Mouse (Mus musculus): ENCODE measurements around the gene Sez6. TPM values are rescaled to one million over a fixed set of nuclear protein-coding genes. Genes with fewer than 3 reads are reported as not detected.
A peak's percentile ranks its signal among the peaks of the same experiment; 100 is the strongest.

Sez6 gene
- polyA plus RNA-seq, 1 experiment from 2014 or later = 1.2 TPM

DNA sequence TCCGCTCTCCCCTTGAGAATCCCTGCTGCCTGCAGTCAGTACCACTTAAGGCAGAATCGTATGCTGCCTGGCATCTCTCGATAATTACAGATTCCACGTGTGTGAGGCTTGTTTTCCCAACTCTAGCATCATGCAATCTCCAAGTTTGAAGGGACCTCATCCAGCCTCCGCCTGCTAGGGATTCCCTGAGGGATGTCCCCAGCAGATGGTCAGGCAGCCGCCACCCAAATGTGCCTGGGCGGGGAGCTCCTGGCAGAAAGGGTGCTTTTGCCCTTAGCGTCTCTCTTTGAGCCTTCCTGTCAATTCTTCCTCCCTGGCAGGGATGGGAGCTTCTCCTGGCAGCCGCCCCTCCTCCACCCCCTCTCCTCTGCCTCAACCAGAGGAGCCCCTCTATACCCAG lies 29.6 kb downstream of the Sez6 start:
- Histone ChIP-seq H3K4me1 (replicated peaks) (no peaks in the 10 kb centered on the region), H3K4me2 (replicated peaks) (no peak overlapping the region), H3K9me3 (no peaks in the 10 kb centered on the region), H3K27me3 (replicated peaks) (no peaks in the 10 kb centered on the region; the same call in none of the 2 replicates), H3K36me3 (no peaks in the 10 kb centered on the region), H3K27ac (no peak overlapping the region), H3K9ac (no peak overlapping the region), H3K4me3 (replicated peaks) (no peak overlapping the region)
- no peak for ATAC-seq
- WGBS = 58% methylated on average over 9 of the region's 9 CpGs

DNA sequence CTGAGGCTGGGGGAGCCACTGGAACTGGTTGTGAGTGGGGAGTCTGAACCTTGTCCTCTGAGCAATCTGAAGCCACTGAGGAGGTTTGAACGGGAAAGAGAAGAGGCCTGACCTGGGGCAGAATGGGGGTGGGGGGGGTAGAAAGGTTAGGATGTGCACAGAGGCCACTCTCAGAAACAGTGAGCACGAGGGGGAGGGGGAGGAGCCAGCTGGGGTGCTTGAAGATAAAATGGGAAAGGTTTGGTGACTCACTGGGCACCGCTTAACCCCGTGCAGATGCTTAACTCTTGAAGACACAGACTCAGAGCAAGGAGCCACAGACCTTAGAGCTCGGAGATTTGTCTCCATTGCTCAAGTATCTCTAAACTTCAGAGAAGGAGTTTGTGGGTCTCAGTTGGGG lies 30.3 kb downstream of the Sez6 start:
- H3K36me3 ChIP-seq = no peaks in the 10 kb centered on the region
- no peak overlapping the region for H3K27ac ChIP-seq
- H3K4me2 ChIP-seq (replicated peaks) = no peak overlapping the region
- peak; percentile 40; the same call in 1 of the 2 replicates for ATAC-seq
- H3K4me3 ChIP-seq (replicated peaks) = no peak overlapping the region
- no peaks in the 10 kb centered on the region; the same call in 1 of the 2 replicates for H3K27me3 ChIP-seq (replicated peaks)
- no peak overlapping the region for H3K9ac ChIP-seq
- WGBS = 28% methylated on average over 5 of the region's 5 CpGs
- H3K4me1 ChIP-seq (replicated peaks) = no peaks in the 10 kb centered on the region
- H3K9me3 ChIP-seq = no peaks in the 10 kb centered on the region

GRCm38 (mm10) chr11:77962946-77963345 lies 32.3 kb downstream of the Sez6 start:
- no peaks in the 10 kb centered on the region for H3K4me1 ChIP-seq (replicated peaks)
- H3K4me2 ChIP-seq (replicated peaks) = no peak overlapping the region
- no peak overlapping the region for H3K9ac ChIP-seq
- no peaks in the 10 kb centered on the region for H3K36me3 ChIP-seq
- H3K27ac ChIP-seq = no peak overlapping the region
- no peaks in the 10 kb centered on the region; the same call in 1 of the 2 replicates for H3K27me3 ChIP-seq (replicated peaks)
- 87% methylated on average over 10 of the region's 10 CpGs for WGBS
- H3K9me3 ChIP-seq = no peaks in the 10 kb centered on the region
- no peak overlapping the region for H3K4me3 ChIP-seq (replicated peaks)
- no peak for ATAC-seq

DNA sequence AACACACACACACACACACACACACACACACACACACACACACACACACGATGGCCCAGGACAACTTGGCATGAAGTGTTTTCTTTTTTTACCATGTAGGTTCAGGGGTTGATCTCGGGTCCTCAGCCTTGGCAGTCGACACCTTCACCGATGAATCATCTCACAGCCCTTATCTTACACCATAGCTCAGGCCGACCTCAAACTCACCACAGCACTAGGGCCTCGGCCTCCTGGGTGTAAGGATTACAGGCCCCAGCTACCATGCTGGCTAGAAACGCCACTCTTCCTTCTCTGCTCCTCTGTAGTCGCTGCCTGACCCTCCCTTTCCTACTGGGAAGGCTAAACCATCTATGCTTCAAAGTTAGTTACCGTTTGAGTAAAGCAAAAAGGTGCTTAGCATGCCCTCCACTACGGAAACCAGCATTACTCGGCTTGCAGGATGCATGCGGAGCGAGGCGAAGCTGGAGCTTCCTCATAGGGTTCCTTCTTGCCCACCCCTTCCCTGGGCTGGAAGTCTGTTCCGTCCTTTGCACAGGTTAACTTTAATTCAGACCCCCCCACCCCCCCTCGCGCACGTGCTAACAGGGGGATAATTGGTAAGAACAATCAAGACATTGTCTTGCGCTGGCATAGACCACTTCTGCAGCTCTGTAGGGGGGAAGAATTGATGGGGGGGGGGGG lies 34.0 kb downstream of the Sez6 start:
- H3K27ac ChIP-seq = no peak overlapping the region
- no peaks in the 10 kb centered on the region for H3K27me3 ChIP-seq (replicated peaks)
- WGBS = 33% methylated on average over 19 of the region's 19 CpGs
- H3K4me3 ChIP-seq (replicated peaks) = no peak overlapping the region
- no peak for ATAC-seq
- no peaks in the 10 kb centered on the region for H3K36me3 ChIP-seq
- H3K9ac ChIP-seq = no peak overlapping the region
- no peak overlapping the region for H3K4me2 ChIP-seq (replicated peaks)
- H3K9me3 ChIP-seq = no peaks in the 10 kb centered on the region
- H3K4me1 ChIP-seq (replicated peaks) = no peaks in the 10 kb centered on the region

DNA sequence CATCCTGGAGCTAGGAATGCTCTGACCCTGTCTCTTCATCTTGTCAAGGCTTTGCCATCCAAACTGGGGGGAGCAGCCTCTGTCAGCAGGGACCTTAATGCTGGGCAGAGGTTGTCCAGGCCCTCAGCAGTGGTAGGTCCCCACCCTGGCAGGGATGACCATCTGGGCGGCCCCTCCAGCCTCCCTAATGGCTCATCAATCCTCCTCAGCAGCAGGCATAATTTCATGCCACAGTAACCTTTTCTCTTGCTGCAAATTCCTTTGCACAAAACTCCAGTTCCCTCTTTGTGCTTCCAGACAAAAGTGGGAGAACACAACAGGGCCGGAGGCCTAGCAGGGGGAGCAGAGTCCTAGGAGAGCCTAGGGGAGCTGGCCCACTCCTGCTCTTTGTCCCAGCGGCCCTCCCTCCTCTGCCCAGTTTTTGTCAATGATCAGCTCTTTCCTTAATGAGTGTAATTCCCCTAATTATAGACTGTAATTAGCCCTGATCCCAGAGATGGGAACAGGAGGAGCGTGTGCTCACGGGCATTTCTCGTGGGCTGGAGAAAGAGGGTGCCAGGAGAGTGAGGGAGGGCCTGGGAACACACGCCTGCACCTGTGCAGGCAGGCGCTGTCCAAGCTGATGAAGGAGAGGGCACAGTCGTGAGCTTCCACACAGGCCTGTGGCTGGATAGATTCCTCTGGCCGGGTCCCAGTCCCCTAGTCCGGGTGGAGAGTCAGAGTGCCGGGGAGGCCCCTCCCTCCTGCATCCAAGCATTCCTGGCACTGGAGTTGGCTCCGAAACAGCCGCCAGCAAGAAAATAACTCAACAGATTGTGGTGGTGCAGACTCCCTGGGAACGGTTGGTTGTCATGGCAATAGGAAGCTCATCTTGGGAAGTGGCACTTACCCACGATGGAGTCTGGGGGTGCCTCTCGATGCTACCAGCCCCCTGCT lies 34.8 kb downstream of the Sez6 start:
- no peaks in the 10 kb centered on the region for H3K27me3 ChIP-seq (replicated peaks)
- no peaks in the 10 kb centered on the region for H3K9me3 ChIP-seq
- no peaks in the 10 kb centered on the region for H3K36me3 ChIP-seq
- H3K9ac ChIP-seq = no peak overlapping the region
- no peak for ATAC-seq
- no peak overlapping the region for H3K4me3 ChIP-seq (replicated peaks)
- no peaks in the 10 kb centered on the region for H3K4me1 ChIP-seq (replicated peaks)
- 35% methylated on average over 17 of the region's 17 CpGs for WGBS
- H3K4me2 ChIP-seq (replicated peaks) = no peak overlapping the region
- H3K27ac ChIP-seq = no peak overlapping the region

GRCm38 (mm10) chr11:77966037-77966391 lies 35.4 kb downstream of the Sez6 start:
- ATAC-seq = no peak
- Histone ChIP-seq H3K4me2 (replicated peaks) (no peak overlapping the region), H3K27ac (no peak overlapping the region), H3K36me3 (no peaks in the 10 kb centered on the region), H3K27me3 (replicated peaks) (no peaks in the 10 kb centered on the region), H3K9ac (no peak overlapping the region), H3K4me3 (replicated peaks) (no peak overlapping the region), H3K4me1 (replicated peaks) (no peaks in the 10 kb centered on the region), H3K9me3 (no peaks in the 10 kb centered on the region)
- WGBS = 57% methylated on average over 5 of the region's 5 CpGs

DNA sequence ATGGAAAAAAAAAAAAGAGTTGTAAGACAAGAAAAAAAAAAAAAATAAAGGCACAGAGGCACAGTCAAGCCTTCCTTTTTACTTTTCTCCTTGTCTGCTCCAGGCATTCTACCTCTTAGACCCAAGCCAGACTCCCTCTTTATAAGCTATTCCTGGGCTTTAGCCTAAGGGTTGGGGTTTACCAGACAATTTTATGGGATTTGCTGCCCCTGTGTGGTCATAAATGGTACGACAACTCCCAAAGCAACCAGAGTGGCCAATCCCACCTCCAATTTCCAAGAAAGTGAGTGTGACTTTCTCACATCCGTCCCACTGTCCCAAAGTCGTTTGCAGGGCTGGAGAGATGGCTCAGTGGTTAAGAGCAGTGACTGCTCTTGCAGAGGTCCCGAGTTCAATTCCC lies 36.5 kb downstream of the Sez6 start:
- Histone ChIP-seq H3K27ac (no peak overlapping the region), H3K27me3 (replicated peaks) (no peaks in the 10 kb centered on the region), H3K9me3 (no peaks in the 10 kb centered on the region), H3K4me1 (replicated peaks) (no peaks in the 10 kb centered on the region), H3K36me3 (no peaks in the 10 kb centered on the region), H3K4me3 (replicated peaks) (no peak overlapping the region), H3K9ac (no peak overlapping the region), H3K4me2 (replicated peaks) (no peak overlapping the region)
- 0% methylated on average over 4 of the region's 4 CpGs for WGBS
- ATAC-seq = no peak

DNA sequence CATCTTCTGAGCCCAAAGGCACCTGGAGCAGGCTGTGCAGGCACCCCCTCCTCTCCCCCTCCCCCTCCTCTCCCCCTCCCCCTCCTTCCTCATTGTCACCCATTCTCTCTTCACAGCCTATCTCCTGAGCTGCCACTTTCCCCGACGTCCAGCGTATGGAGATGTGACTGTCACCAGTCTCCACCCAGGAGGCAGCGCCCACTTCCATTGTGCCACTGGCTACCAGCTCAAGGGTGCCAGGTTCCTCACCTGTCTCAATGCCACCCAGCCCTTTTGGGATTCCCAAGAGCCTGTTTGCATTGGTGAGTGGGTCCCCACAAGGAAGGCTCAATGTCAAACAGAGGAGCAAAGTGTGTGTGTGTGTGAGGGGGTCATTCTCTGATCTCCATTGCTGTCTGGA lies 38.2 kb downstream of the Sez6 start:
- no peaks in the 10 kb centered on the region for H3K4me1 ChIP-seq (replicated peaks)
- ATAC-seq = no peak
- no peaks in the 10 kb centered on the region for H3K9me3 ChIP-seq
- 71% methylated on average over 4 of the region's 4 CpGs for WGBS
- no peak overlapping the region for H3K4me3 ChIP-seq (replicated peaks)
- H3K27ac ChIP-seq = no peak overlapping the region
- H3K36me3 ChIP-seq = no peaks in the 10 kb centered on the region
- H3K4me2 ChIP-seq (replicated peaks) = no peak overlapping the region
- peaks cover 7% of the 10 kb centered on the region; the same call in 1 of the 2 replicates for H3K27me3 ChIP-seq (replicated peaks)
- H3K9ac ChIP-seq = no peak overlapping the region

DNA sequence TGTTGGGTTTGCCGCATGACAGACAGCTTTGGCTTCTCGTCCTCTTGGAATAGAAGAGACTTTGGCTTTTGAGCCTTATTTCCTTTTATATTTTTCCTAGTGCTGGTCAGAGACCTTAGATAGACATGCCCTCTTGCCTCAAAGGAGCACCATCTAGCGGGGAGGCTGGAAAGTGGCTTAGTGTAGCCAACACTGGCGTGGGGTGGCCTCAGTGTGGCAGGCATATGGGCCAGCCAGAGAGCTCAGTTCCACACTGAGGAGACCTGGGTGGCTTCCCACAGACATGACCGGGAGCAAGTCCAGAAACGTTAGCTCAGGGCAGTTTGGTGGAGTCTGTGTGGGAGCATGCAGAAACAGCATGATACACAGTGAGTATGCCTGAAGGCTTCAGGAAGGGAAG lies 40.1 kb downstream of the Sez6 start:
- Histone ChIP-seq H3K27me3 (replicated peaks) (peaks cover 17% of the 10 kb centered on the region), H3K4me1 (replicated peaks) (no peaks in the 10 kb centered on the region), H3K27ac (no peak overlapping the region), H3K9ac (no peak overlapping the region), H3K36me3 (no peaks in the 10 kb centered on the region), H3K9me3 (no peaks in the 10 kb centered on the region), H3K4me2 (replicated peaks) (no peak overlapping the region), H3K4me3 (replicated peaks) (no peak overlapping the region)
- no peak for ATAC-seq
- WGBS = 84% methylated on average over 6 of the region's 6 CpGs

- ATAC-seq = no peak
- no peak overlapping the region for H3K9ac ChIP-seq
- 84% methylated on average over 7 of the region's 7 CpGs for WGBS
- no peaks in the 10 kb centered on the region for H3K36me3 ChIP-seq
- no peak overlapping the region for H3K4me2 ChIP-seq (replicated peaks)
- H3K27me3 ChIP-seq (replicated peaks) = peaks cover 38% of the 10 kb centered on the region
- H3K9me3 ChIP-seq = no peaks in the 10 kb centered on the region
- no peak overlapping the region for H3K27ac ChIP-seq
- no peaks in the 10 kb centered on the region for H3K4me1 ChIP-seq (replicated peaks)
- no peak overlapping the region for H3K4me3 ChIP-seq (replicated peaks)
These were observed 42.9 kb downstream of the Sez6 start for GRCm38 (mm10) chr11:77973520-77973919.

DNA sequence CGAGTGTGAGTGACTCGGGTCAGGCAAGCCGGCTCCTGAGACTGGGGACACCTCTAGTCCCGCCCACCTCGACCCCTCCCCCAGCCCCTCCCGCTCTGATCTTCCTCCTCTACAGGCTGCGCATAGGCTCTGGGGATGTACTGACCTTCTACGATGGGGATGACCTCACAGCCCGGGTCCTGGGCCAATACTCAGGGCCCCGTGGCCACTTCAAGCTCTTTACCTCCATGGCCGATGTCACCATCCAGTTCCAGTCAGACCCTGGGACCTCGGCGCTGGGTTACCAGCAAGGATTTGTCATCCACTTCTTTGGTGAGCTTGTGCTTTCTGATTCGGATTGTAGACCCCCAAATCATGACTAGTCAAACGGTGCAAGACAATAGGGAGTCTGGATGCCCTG lies 43.7 kb downstream of the Sez6 start:
- no peak for ATAC-seq
- no peaks in the 10 kb centered on the region for H3K4me1 ChIP-seq (replicated peaks)
- no peak overlapping the region for H3K9ac ChIP-seq
- H3K36me3 ChIP-seq = no peaks in the 10 kb centered on the region
- no peak overlapping the region for H3K4me2 ChIP-seq (replicated peaks)
- no peak overlapping the region for H3K27ac ChIP-seq
- no peak overlapping the region for H3K4me3 ChIP-seq (replicated peaks)
- peaks cover 41% of the 10 kb centered on the region for H3K27me3 ChIP-seq (replicated peaks)
- no peaks in the 10 kb centered on the region for H3K9me3 ChIP-seq
- WGBS = 36% methylated on average over 15 of the region's 15 CpGs

DNA sequence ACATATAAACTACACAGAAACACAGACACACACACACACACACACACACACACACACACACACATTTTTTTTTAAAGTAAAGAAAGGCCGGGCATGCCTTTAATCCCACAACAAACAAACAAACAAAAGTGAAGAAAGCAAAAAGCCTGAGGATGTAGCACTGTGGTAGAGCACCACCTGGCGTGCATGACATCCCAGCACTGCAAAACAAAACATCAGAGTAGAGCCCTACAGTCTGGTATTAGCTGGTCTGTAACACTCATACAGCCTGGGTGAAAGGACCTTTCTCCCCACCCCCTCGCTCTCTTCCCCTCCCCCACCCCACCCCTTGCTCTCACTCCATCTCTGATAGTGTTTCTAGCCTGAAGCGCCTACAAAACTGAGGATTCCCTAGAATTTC lies 45.3 kb downstream of the Sez6 start:
- ATAC-seq = no peak
- Histone ChIP-seq H3K4me2 (replicated peaks) (no peak overlapping the region), H3K9me3 (no peaks in the 10 kb centered on the region), H3K27me3 (replicated peaks) (peaks cover 41% of the 10 kb centered on the region), H3K27ac (no peak overlapping the region), H3K4me3 (replicated peaks) (no peak overlapping the region), H3K9ac (no peak overlapping the region), H3K36me3 (no peaks in the 10 kb centered on the region), H3K4me1 (replicated peaks) (0 out of 2 replicates have a peak, but pooled peaks cover 5% of the 10 kb centered on the region)
- 26% methylated on average over 4 of the region's 4 CpGs for WGBS
